Mouse (Mus musculus): ENCODE results near the gene Obox6. TPM values are rescaled to one million over a fixed set of nuclear protein-coding genes. Genes with fewer than 3 reads are reported as not detected.

Obox6 gene
- polyA plus RNA-seq (2015; fragmentation: Nextera tagmentation; extraction: Ambion mirVana), result not detected in 2 replicates

DNA sequence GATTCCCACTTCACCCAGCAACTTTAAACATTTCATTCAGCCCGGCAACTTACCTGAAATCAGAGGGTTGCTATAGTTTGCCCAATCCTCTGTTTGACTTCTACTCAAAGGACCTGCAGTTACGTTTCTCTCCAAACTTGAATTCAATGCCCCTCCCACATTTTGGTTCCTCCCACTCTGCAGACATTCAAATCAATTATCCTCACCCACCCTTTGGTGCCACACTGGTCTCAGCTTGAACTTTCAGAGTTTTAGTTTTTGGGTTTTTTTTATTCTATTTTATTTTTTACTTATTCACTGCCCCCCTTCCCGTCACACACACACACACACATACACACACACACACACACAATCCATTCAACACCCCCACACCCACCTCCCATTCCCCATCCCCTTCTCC is at the start of gene Obox6:
Gene Obox6 (minus strand): TSS at position 101 of the 400 bp plus-strand sequence.

DNA sequence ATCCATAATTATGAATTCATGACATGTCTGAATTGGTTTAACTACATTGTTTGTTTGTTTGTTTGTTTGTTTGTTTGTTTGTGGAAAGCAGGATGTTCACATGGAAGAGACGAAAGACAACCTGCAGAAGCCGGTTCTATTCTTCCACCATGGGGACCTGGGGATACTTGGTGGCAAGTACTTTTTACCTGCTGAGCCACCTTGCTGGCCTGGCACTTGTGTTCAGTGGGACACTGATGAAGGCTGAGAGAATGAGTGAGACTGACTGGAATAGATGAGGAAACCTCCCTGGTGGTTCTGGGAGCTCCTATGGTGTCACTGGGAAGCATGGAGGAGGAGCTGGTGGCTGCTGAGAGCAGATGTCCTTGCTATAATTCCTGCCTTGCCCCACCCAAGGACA is 42.8 kb upstream of the Obox6 start, which contains the start of gene Crxos:
Gene Crxos (plus strand): TSS at position 301 of the 400 bp plus-strand sequence.

DNA sequence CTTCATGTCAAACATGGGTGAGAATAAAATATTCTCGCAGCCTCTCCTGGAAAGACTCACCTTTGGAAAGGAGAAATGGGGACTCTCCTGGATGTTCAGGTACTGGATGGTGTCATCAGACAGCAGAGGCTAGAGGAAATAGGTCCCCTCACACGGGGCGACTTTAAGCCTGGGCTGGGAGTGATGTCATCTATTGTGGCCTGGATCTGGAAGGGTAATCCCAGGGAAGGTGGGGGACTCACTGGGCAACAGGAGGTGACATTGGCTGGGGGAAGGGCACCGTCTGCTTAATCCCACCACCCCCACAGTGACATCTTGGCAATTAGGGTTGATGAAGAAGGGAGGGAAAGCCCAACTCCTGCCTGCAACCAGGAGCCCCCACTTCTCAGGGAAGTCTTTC is 40.3 kb upstream of the Obox6 start, which contains the start of gene Crx:
Gene Crx (minus strand): TSS at position 213 of the 400 bp plus-strand sequence.

Other genes with a start within 250 kb of the Obox6 start
- not detected in 2 replicates for gene Obox3, start 199.8 kb downstream of the Obox6 start, polyA plus RNA-seq (2015; fragmentation: Nextera tagmentation; extraction: Ambion mirVana)
- not detected in 2 replicates for gene Obox5, start 89.5 kb downstream of the Obox6 start, polyA plus RNA-seq (2015; fragmentation: Nextera tagmentation; extraction: Ambion mirVana)
- gene Crx, start 40.3 kb upstream of the Obox6 start, polyA plus RNA-seq (2015; fragmentation: Nextera tagmentation; extraction: Ambion mirVana), result not detected in 2 replicates
- not detected in 2 replicates for gene Crxos, start 42.9 kb upstream of the Obox6 start, polyA plus RNA-seq (2015; fragmentation: Nextera tagmentation; extraction: Ambion mirVana)
- 473 and 484 TPM in 2 replicates for gene Selenow, start 82.7 kb upstream of the Obox6 start, polyA plus RNA-seq (2015; fragmentation: Nextera tagmentation; extraction: Ambion mirVana)
- 162 TPM in 2 replicates for gene Nop53, start 106.4 kb upstream of the Obox6 start, polyA plus RNA-seq (2015; fragmentation: Nextera tagmentation; extraction: Ambion mirVana)
- 10.6 and 11.5 TPM in 2 replicates for gene Ehd2, start 127.9 kb upstream of the Obox6 start, polyA plus RNA-seq (2015; fragmentation: Nextera tagmentation; extraction: Ambion mirVana)
- 2.6 and 3.5 TPM in 2 replicates for gene Bicra, start 208.2 kb upstream of the Obox6 start, polyA plus RNA-seq (2015; fragmentation: Nextera tagmentation; extraction: Ambion mirVana)
- not detected in 2 replicates for gene Zfp541, start 222.1 kb upstream of the Obox6 start, polyA plus RNA-seq (2015; fragmentation: Nextera tagmentation; extraction: Ambion mirVana)